Mouse (Mus musculus): ENCODE measurements around the gene Pkd1. TPM values are rescaled to one million over a fixed set of nuclear protein-coding genes. Genes with fewer than 3 reads are reported as not detected.

Gene Pkd1
- total and polyA plus RNA-seq, 3 experiments: 2.8 to 13.4 (median 8.3) TPM

DNA sequence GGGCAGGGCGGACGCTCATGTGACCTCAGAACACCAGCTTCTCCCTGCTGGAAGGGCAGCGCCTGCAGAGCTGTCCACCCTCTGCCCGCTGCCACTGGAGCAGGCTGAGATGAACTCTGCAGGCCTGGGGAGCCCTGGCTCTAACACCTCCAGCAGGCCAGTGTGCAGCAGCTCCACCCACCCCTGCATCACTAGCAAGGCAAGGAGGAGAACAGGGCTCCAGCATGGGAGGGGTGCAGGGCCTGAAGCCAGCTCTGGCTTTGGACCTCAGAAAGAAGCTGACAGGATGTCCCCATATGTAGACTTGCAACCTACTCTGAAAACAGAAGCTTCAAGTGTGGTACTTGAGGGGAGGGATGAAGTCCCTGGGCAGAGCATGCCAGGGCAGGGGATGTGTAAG lies 50.9 kb downstream of the Pkd1 start:
- Histone ChIP-seq H3K36me3 (replicated peaks in 1 of 2; ENCODE audit: control insufficient read depth in 1 of 2, insufficient read depth in 1 of 2, low read length in 1 of 2) (peaks cover 83 to 96% of the 10 kb centered on the region in 2 experiments), H3K27ac (ENCODE audit: insufficient read depth, low read depth) (no peak overlapping the region), H3K4me3 (replicated peaks in 1 of 3; ENCODE audit: low read depth in 2 of 3, low read length in 2 of 3, poor library complexity in 1 of 3) (no peak overlapping the region), H3K27me3 (replicated peaks) (no peaks in the 10 kb centered on the region), H3K79me2 (replicated peaks; ENCODE audit: control insufficient read depth, extremely low read depth, insufficient read depth, poor library complexity, severe bottlenecking) (no peaks in the 10 kb centered on the region), H3K9ac (ENCODE audit: insufficient read depth, low read depth) (no peak overlapping the region), H3K4me2 (ENCODE audit: insufficient read depth, low read depth, poor library complexity, severe bottlenecking) (no peak overlapping the region), H3K4me1 (ENCODE audit: control insufficient read depth in 1 of 2, insufficient read depth in 2 of 2) (peaks cover 11 to 27% of the 10 kb centered on the region in 2 experiments), H3K9me3 (replicated peaks; ENCODE audit: low read length) (no peaks in the 10 kb centered on the region)
- dilution Hi-C loops (cut with MboI; ENCODE audit: extremely low pct_ligation_motif_present, extremely low pct_unique_long_range_greater_than_20kb, low sequenced_read_pairs): no loop called here
- in situ Hi-C loops (cut with MboI; ENCODE audit: low pct_ligation_motif_present, low pct_unique_long_range_greater_than_20kb, low sequenced_read_pairs): no loop called here
- DNase-seq (ENCODE audit: extremely low read depth): no peak
- no peak for TF ChIP-seq MAZ (IDR thresholded peaks at IDR 0.05; ENCODE audit: low read depth, low read length)

DNA sequence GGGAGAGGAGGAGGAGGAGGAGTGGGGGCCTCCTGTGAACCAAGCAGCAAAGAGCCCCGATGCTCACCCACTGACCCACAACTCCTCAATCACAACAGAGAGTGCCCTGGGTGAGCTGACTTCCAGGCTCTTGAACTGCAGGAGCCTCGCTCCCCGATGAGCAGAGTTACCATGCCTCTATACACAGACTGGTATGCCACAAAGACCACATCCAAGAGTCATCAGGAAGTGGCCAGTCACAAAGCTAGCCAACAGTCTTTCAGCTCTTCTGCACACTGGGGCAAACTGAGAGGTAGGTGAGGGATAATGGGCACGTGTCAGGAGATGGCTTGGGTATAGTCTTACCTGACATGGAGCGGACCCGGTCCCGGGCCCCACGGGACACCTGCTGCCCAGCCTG lies 54.3 kb downstream of the Pkd1 start:
- TF ChIP-seq MAX (IDR thresholded peaks at IDR 0.05; ENCODE audit: low read length): no peak
- no peak for TF ChIP-seq CHD2 (IDR thresholded peaks at IDR 0.05; ENCODE audit: low read length)
- no peak for TF ChIP-seq E2F4 (IDR thresholded peaks at IDR 0.05; ENCODE audit: insufficient replicate concordance, low read depth, low read length)
- TF ChIP-seq CHD1 (IDR thresholded peaks at IDR 0.05; ENCODE audit: low read depth, low read length): no peak
- no peak for TF ChIP-seq USF2 (conservative IDR thresholded peaks at IDR 0.05; ENCODE audit: low read depth, low read length)
- no peak for TF ChIP-seq USF1 (IDR thresholded peaks at IDR 0.05; ENCODE audit: low read depth, low read length)
- no peak for TF ChIP-seq JUN (IDR thresholded peaks at IDR 0.05; ENCODE audit: insufficient read depth, low read depth, low read length)
- no peak for TF ChIP-seq MXI1 (IDR thresholded peaks at IDR 0.05; ENCODE audit: low read depth, low read length)
- no peak for TF ChIP-seq ELF1 (IDR thresholded peaks at IDR 0.05; ENCODE audit: low read depth, low read length)
- no peak for TF ChIP-seq PAX5 (IDR thresholded peaks at IDR 0.05; ENCODE audit: low read length)
- no peak for TF ChIP-seq UBTF (IDR thresholded peaks at IDR 0.05; ENCODE audit: low read depth, low read length)
- no peak for TF ChIP-seq ZNF384 (IDR thresholded peaks at IDR 0.05; ENCODE audit: low read depth, low read length)
- no peak for TF ChIP-seq TCF12 (IDR thresholded peaks at IDR 0.05; ENCODE audit: low read depth, low read length)
- Histone ChIP-seq H3K79me2 (replicated peaks; ENCODE audit: control insufficient read depth, extremely low read depth, insufficient read depth, poor library complexity, severe bottlenecking) (no peaks in the 10 kb centered on the region), H3K4me1 (ENCODE audit: control insufficient read depth in 1 of 2, insufficient read depth in 2 of 2) (peaks cover 11 to 27% of the 10 kb centered on the region in 2 experiments), H3K4me2 (ENCODE audit: insufficient read depth, low read depth, poor library complexity, severe bottlenecking) (no peak overlapping the region), H3K9me3 (replicated peaks; ENCODE audit: low read length) (no peaks in the 10 kb centered on the region), H3K36me3 (replicated peaks in 1 of 2; ENCODE audit: control insufficient read depth in 1 of 2, insufficient read depth in 1 of 2, low read length in 1 of 2) (peaks cover 80 to 96% of the 10 kb centered on the region in 2 experiments), H3K9ac (ENCODE audit: insufficient read depth, low read depth) (no peak overlapping the region), H3K27ac (ENCODE audit: insufficient read depth, low read depth) (no peak overlapping the region), H3K27me3 (replicated peaks) (no peaks in the 10 kb centered on the region), H3K4me3 (replicated peaks in 1 of 3; ENCODE audit: low read depth in 2 of 3, low read length in 2 of 3, poor library complexity in 1 of 3) (no peak overlapping the region)
- in situ Hi-C loops (cut with MboI; ENCODE audit: low pct_ligation_motif_present, low pct_unique_long_range_greater_than_20kb, low sequenced_read_pairs): no loop called here
- no peak for DNase-seq (ENCODE audit: extremely low read depth)
- dilution Hi-C loops (cut with MboI; ENCODE audit: extremely low pct_ligation_motif_present, extremely low pct_unique_long_range_greater_than_20kb, low sequenced_read_pairs): no loop called here

DNA sequence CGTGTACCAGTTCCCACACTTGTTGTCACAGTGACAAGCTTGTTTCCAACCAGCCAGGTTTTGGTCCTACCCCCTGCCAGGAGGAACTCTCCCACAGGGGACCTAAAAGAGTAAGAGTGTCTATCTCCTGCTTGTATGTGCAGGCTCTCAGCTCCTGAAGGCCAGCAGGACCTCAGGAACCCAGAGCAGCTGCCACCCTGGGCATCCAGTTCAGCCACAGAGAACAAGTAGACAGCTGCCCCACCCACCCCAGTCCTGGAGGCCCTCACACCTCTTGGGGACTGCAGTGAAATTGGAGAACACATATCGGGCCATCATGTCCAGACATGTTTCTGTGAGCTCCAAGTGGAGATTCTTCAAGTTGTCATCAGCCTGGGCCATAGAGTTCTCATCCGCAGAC lies 54.9 kb downstream of the Pkd1 start:
- Histone ChIP-seq H3K79me2 (replicated peaks; ENCODE audit: control insufficient read depth, extremely low read depth, insufficient read depth, poor library complexity, severe bottlenecking) (no peaks in the 10 kb centered on the region), H3K36me3 (replicated peaks in 1 of 2; ENCODE audit: control insufficient read depth in 1 of 2, insufficient read depth in 1 of 2, low read length in 1 of 2) (peaks cover 74 to 94% of the 10 kb centered on the region in 2 experiments), H3K4me3 (replicated peaks in 1 of 3; ENCODE audit: low read depth in 2 of 3, low read length in 2 of 3, poor library complexity in 1 of 3) (no peak overlapping the region), H3K4me2 (ENCODE audit: insufficient read depth, low read depth, poor library complexity, severe bottlenecking) (no peak overlapping the region), H3K27me3 (replicated peaks) (no peaks in the 10 kb centered on the region), H3K4me1 (ENCODE audit: control insufficient read depth in 1 of 2, insufficient read depth in 2 of 2) (peaks cover 11 to 27% of the 10 kb centered on the region in 2 experiments), H3K9ac (ENCODE audit: insufficient read depth, low read depth) (no peak overlapping the region; the same call in 1 of the 2 replicates), H3K9me3 (replicated peaks; ENCODE audit: low read length) (no peaks in the 10 kb centered on the region), H3K27ac (ENCODE audit: insufficient read depth, low read depth) (no peak overlapping the region)
- in situ Hi-C loops (cut with MboI; ENCODE audit: low pct_ligation_motif_present, low pct_unique_long_range_greater_than_20kb, low sequenced_read_pairs): no loop called here
- dilution Hi-C loops (cut with MboI; ENCODE audit: extremely low pct_ligation_motif_present, extremely low pct_unique_long_range_greater_than_20kb, low sequenced_read_pairs): no loop called here
- no peak for TF ChIP-seq E2F4 (IDR thresholded peaks at IDR 0.05; ENCODE audit: insufficient replicate concordance, low read depth, low read length)
- TF ChIP-seq BHLHE40 (IDR thresholded peaks at IDR 0.05; ENCODE audit: low read depth, low read length): no peak
- no peak for TF ChIP-seq ETS1 (conservative IDR thresholded peaks at IDR 0.05; ENCODE audit: low read depth, low read length)
- TF ChIP-seq CTCF (conservative IDR thresholded peaks at IDR 0.05 in 1 of 2, IDR thresholded peaks at IDR 0.05 in 1 of 2; ENCODE audit: low read depth in 2 of 2, low read length in 2 of 2): no peak
- no peak for TF ChIP-seq MAFK (IDR thresholded peaks at IDR 0.05; ENCODE audit: insufficient replicate concordance, low read length)
- TF ChIP-seq KAT2A (IDR thresholded peaks at IDR 0.05; ENCODE audit: insufficient replicate concordance, low read length): no peak
- no peak for TF ChIP-seq MAZ (IDR thresholded peaks at IDR 0.05; ENCODE audit: low read depth, low read length)
- TF ChIP-seq USF2 (conservative IDR thresholded peaks at IDR 0.05; ENCODE audit: low read depth, low read length): no peak
- TF ChIP-seq RAD21 (IDR thresholded peaks at IDR 0.05; ENCODE audit: low read depth, low read length): no peak
- no peak for DNase-seq (ENCODE audit: extremely low read depth)
